In the genomic region with DNA sequence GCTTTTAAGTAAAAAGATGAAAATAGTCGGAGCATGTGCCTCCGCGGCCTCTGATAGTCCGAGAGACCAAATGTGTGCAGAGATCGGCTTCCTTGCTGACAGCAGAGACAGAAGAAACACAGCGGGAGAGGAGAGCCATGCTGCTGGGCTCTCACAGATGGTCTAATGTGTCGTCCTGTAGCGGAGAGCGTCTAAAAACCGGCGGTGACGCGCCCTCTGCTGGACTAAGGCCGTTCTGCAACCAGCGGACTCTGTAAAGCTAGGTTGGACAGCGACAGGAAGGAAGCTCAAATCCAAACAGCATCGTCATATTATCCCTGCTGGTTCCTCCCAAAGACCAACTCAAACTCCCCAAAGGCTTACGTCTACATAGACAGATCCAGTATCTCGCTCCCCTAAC, we compare ENCODE assay signal across 9 mouse cellular contexts. TPM values are rescaled to one million over a fixed set of nuclear protein-coding genes. Genes with fewer than 3 reads are reported as not detected.
A peak's percentile ranks its signal among the peaks of the same experiment; 100 is the strongest.
DNase-seq lines count a peak whose midpoint lies in the region; ATAC-seq and TF ChIP-seq lines count a peak whose summit lies in the region.
"Had no signal": no experiment of that assay in that cellular context is flagged by ENCODE, and none has a peak within 500 bp of the region (broad histone marks: within the 10 kb centered on the region; RNA-seq: fewer than 3 reads in every experiment).

No protein-coding gene starts in this region.

- peak; percentile 93 for DNase-seq in cerebellum, adult 11-12 months
- peak; percentile 87 to 96 for DNase-seq in heart, postnatal 36 days
- DNase-seq in layer of hippocampus, adult 2 months (ENCODE audit: low spot score in 2 of 2): peak; percentile 92 to 97
- DNase-seq in lung, adult 2 months: peak; percentile 86
- DNase-seq in testis, postnatal 14 days (ENCODE audit: low spot score): peak; percentile 80

- no peaks in the 10 kb centered on the region for H3K36me3 ChIP-seq in E14TG2a.4 (ENCODE audit: insufficient read depth, low read length)
- H3K36me3 ChIP-seq in forebrain, embryonic 16.5 days (ENCODE audit: control insufficient read depth, insufficient read depth): no peaks in the 10 kb centered on the region

- no peak overlapping the region for H3K27ac ChIP-seq in forebrain, embryonic 16.5 days (ENCODE audit: low read length)
- H3K27ac ChIP-seq in layer of hippocampus, adult 2 months: peak overlapping the region; percentile 89

- intact Hi-C loops in heart, postnatal 36 days (cut with DNase I): loop anchor here (1.0 to 5.0 kb wide), 3 partner anchors 105 to 189 kb away; no protein-coding TSS in a partner anchor

- no peak for TF ChIP-seq POLR2A in lung, adult 2 months (IDR thresholded peaks at IDR 0.05; ENCODE audit: borderline replicate concordance, extremely low read depth, low read depth, low read length)

- peak; percentile 93 for TF ChIP-seq CTCF in E14TG2a.4 (conservative IDR thresholded peaks at IDR 0.05; ENCODE audit: low read length)
- peak; percentile 98 for TF ChIP-seq CTCF in layer of hippocampus, adult 2 months (conservative IDR thresholded peaks at IDR 0.05)
- TF ChIP-seq CTCF in lung, adult 2 months (IDR thresholded peaks at IDR 0.05; ENCODE audit: insufficient read depth, low read length): peak; percentile 91

- ATAC-seq in forebrain, embryonic 16.5 days: peak; percentile 76
- ATAC-seq in neutrophil, adult 5-6 weeks (ENCODE audit: extremely low read depth, insufficient number of reproducible peaks, low FRiP score, poor library complexity, severe bottlenecking): peak; percentile 72

- H3K9ac ChIP-seq in forebrain, embryonic 16.5 days (replicated peaks; ENCODE audit: low read depth, low read length): peak overlapping the region; percentile 31; the same call in 1 of the 2 replicates

- H3K27me3 ChIP-seq in E14TG2a.4 (ENCODE audit: insufficient read depth, low read length): peaks cover 27% of the 10 kb centered on the region
- H3K27me3 ChIP-seq in forebrain, embryonic 16.5 days (replicated peaks; ENCODE audit: control insufficient read depth, insufficient read depth, low read length): peaks cover 12% of the 10 kb centered on the region

- no peaks in the 10 kb centered on the region for H3K9me3 ChIP-seq in E14TG2a.4 (ENCODE audit: low read length)
- H3K9me3 ChIP-seq in forebrain, embryonic 16.5 days (ENCODE audit: control insufficient read depth, low read length): no peaks in the 10 kb centered on the region

- H3K4me1 ChIP-seq in E14TG2a.4 (replicated peaks; ENCODE audit: low read depth, low read length): peaks cover 22% of the 10 kb centered on the region
- H3K4me1 ChIP-seq in forebrain, embryonic 16.5 days (replicated peaks; ENCODE audit: control insufficient read depth, insufficient read depth, low read length): peaks cover 22% of the 10 kb centered on the region
- peaks cover 4% of the 10 kb centered on the region for H3K4me1 ChIP-seq in lung, adult 2 months (ENCODE audit: control insufficient read depth, insufficient read depth, low read length)

- H3K4me3 ChIP-seq in E14TG2a.4 (replicated peaks; ENCODE audit: low read length): peak overlapping the region; percentile 33
- peak overlapping the region; percentile 30 for H3K4me3 ChIP-seq in forebrain, embryonic 16.5 days (replicated peaks; ENCODE audit: low read length)
- H3K4me3 ChIP-seq in layer of hippocampus, adult 2 months: peak overlapping the region; percentile 56
- H3K4me3 ChIP-seq in lung, adult 2 months (replicated peaks; ENCODE audit: extremely low read depth, low read depth, low read length): no peak overlapping the region

- peak overlapping the region; percentile 44 for H3K4me2 ChIP-seq in forebrain, embryonic 16.5 days (ENCODE audit: low read length)

- WGBS in forebrain, embryonic 16.5 days: under 1% methylated on average over 19 of the region's 19 CpGs
- WGBS in lung, adult 2 months: 2% methylated on average over 19 of the region's 19 CpGs

RNA-seq across cellular contexts. Expression of gene Abr, which starts 23.8 kb away (rescaled TPM):
- polyA plus RNA-seq in forebrain, embryonic 16.5 days (2015; fragmentation: Nextera tagmentation; extraction: Ambion mirVana): 117 and 121 TPM in 2 replicates
- total RNA-seq in heart, postnatal 36 days (2021): 10 to 100 TPM; 25.8 TPM
- total RNA-seq in layer of hippocampus, adult 2 months (2021): 100 to 1,000 TPM; 528 to 537 TPM
- polyA plus RNA-seq in lung, adult 2 months (2012; rRNA removed): 53.5 and 54.8 TPM in 2 replicates
- 150 and 151 TPM in 2 replicates for total RNA-seq in neutrophil, adult 5-6 weeks (2017)

RNA-seq across cellular contexts. Expression of gene Bhlha9, which starts 26.3 kb away (rescaled TPM):
- 0.27 and 1.3 TPM in 2 replicates for polyA plus RNA-seq in forebrain, embryonic 16.5 days (2015; fragmentation: Nextera tagmentation; extraction: Ambion mirVana)
- not detected for total RNA-seq in heart, postnatal 36 days (2021)
- total RNA-seq in layer of hippocampus, adult 2 months (2021): 1 to 10 TPM; 3.4 to 5.3 TPM
- not detected in 2 replicates for polyA plus RNA-seq in lung, adult 2 months (2012; rRNA removed)
- not detected in 2 replicates for total RNA-seq in neutrophil, adult 5-6 weeks (2017)
- polyA plus RNA-seq: gonadal fat pad, adult 2 months had no signal

RNA-seq across cellular contexts. Expression of gene Trarg1, which starts 33.7 kb away (rescaled TPM):
- 0.24 and 0.27 TPM in 2 replicates for polyA plus RNA-seq in forebrain, embryonic 16.5 days (2015; fragmentation: Nextera tagmentation; extraction: Ambion mirVana)
- 1 to 10 TPM; 4.6 TPM for total RNA-seq in heart, postnatal 36 days (2021)
- total RNA-seq in layer of hippocampus, adult 2 months (2021): under 1 TPM; 0.42 to 0.54 TPM
- 5.3 and 7.5 TPM in 2 replicates for polyA plus RNA-seq in lung, adult 2 months (2012; rRNA removed)
- total RNA-seq in neutrophil, adult 5-6 weeks (2017): not detected in 2 replicates
